Mouse (Mus musculus) frontal cortex, adult (tissue): ENCODE results near the gene H2-T24.
"Not testable (repeated sequence)": the region's sequence is repeated elsewhere in the genome, so short reads cannot be mapped to it uniquely, and the experiment has no call there.

ENCODE experiments used
- ATAC-seq: cut with Nextera tagmentation; 2 replicates; pipeline ENCODE4 v1.9.2; 2017; ENCODE audit warnings: mild to moderate bottlenecking, moderate library complexity, mixed read lengths; ENCODE audit not compliant: low TSS enrichment

Gene H2-T24

GRCm38 (mm10) chr17:36020191-36021073 lies at the start of gene H2-T24:
Gene H2-T24 (minus strand): TSS chr17:36020560.
- no peak for ATAC-seq

- ATAC-seq: peak; percentile 91
Observed at GRCm38 (mm10) chr17:36060829-36061228, 40.5 kb upstream of the H2-T24 start.

GRCm38 (mm10) chr17:36058362-36058761 lies 38.0 kb upstream of the H2-T24 start, which contains the start of gene Gm11127:
Gene Gm11127 (minus strand): TSS chr17:36058371.
- ATAC-seq: not testable (repeated sequence)

GRCm38 (mm10) chr17:36057927-36058326 lies 37.6 kb upstream of the H2-T24 start:
- not testable (repeated sequence) for ATAC-seq

- no peak for ATAC-seq
Observed at GRCm38 (mm10) chr17:36043286-36043685, 22.9 kb upstream of the H2-T24 start.

- ATAC-seq: peak; percentile 92
Observed at GRCm38 (mm10) chr17:36042610-36043169, 22.3 kb upstream of the H2-T24 start, which contains the start of the genes H2-T22 and Gm6034. Gene H2-T22 (minus strand): TSS chr17:36042747. Gene Gm6034 (plus strand): TSS chr17:36042961.

- ATAC-seq: peak; percentile 55; the same call in 1 of the 2 replicates
Observed at GRCm38 (mm10) chr17:36042055-36042454, 21.7 kb upstream of the H2-T24 start.

- not testable (repeated sequence) for ATAC-seq
Observed at GRCm38 (mm10) chr17:36040604-36041003, 20.2 kb upstream of the H2-T24 start.

- ATAC-seq: not testable (repeated sequence)
Observed at GRCm38 (mm10) chr17:36036126-36036525, 15.8 kb upstream of the H2-T24 start.

GRCm38 (mm10) chr17:36035010-36035638 lies 14.8 kb upstream of the H2-T24 start:
- ATAC-seq: peak; percentile 48

- ATAC-seq: not testable (repeated sequence)
Observed at GRCm38 (mm10) chr17:36034524-36034923, 14.2 kb upstream of the H2-T24 start.

- ATAC-seq: peak; percentile 80
Observed at GRCm38 (mm10) chr17:36032351-36032875, 12.1 kb upstream of the H2-T24 start, which contains the start of gene H2-T23. Gene H2-T23 (minus strand): TSS chr17:36032855.

- ATAC-seq: peak; percentile 78
Observed at GRCm38 (mm10) chr17:36031583-36032331, 11.4 kb upstream of the H2-T24 start.

GRCm38 (mm10) chr17:36030703-36031582 lies 10.6 kb upstream of the H2-T24 start:
- not testable (repeated sequence) for ATAC-seq

- not testable (repeated sequence) for ATAC-seq
Observed at GRCm38 (mm10) chr17:36030046-36030702, 9.8 kb upstream of the H2-T24 start.

- ATAC-seq: no peak
Observed at GRCm38 (mm10) chr17:36028879-36029619, 8.7 kb upstream of the H2-T24 start.

- ATAC-seq: no peak
Observed at GRCm38 (mm10) chr17:36027663-36028062, 7.3 kb upstream of the H2-T24 start.

GRCm38 (mm10) chr17:36025901-36026300 lies 5.5 kb upstream of the H2-T24 start:
- ATAC-seq: peak; percentile 44

GRCm38 (mm10) chr17:36025197-36025596 lies 4.8 kb upstream of the H2-T24 start:
- ATAC-seq: no peak
